In genomic region chr4:141313481-141313880, GRCm38 (mm10) we compare ENCODE assay signal across 13 mouse cellular contexts. TPM values are rescaled to one million over a fixed set of nuclear protein-coding genes. Genes with fewer than 3 reads are reported as not detected.
DNase-seq lines count a peak whose midpoint lies in the region; ATAC-seq and TF ChIP-seq lines count a peak whose summit lies in the region.
"Had no signal": no experiment of that assay in that cellular context is flagged by ENCODE, and none has a peak within 500 bp of the region (broad histone marks: within the 10 kb centered on the region; RNA-seq: fewer than 3 reads in every experiment).

No protein-coding gene starts in this region.

- no peaks in the 10 kb centered on the region for H3K9me3 ChIP-seq in heart, embryonic 12.5 days (replicated peaks)
- no peaks in the 10 kb centered on the region for H3K9me3 ChIP-seq in liver, postnatal 0 days (ENCODE audit: low read length)
- no peaks in the 10 kb centered on the region for H3K9me3 ChIP-seq in E14TG2a.4 (ENCODE audit: low read length)
- H3K9me3 ChIP-seq in embryonic facial prominence, embryonic 10.5 days = no peaks in the 10 kb centered on the region
- H3K9me3 ChIP-seq: hindbrain, embryonic 12.5 days had no signal

- 52% methylated on average over 8 of the region's 8 CpGs for WGBS in heart, embryonic 12.5 days
- 54% methylated on average over 8 of the region's 8 CpGs for WGBS in liver, adult 2 months
- 50% methylated on average over 8 of the region's 8 CpGs for WGBS in liver, postnatal 0 days (ENCODE audit: insufficient replicate concordance)
- WGBS in embryonic facial prominence, embryonic 10.5 days = 67% methylated on average over 8 of the region's 8 CpGs

- no peak for TF ChIP-seq CTCF in liver, adult 2 months (IDR thresholded peaks at IDR 0.05; ENCODE audit: low read depth, low read length)
- TF ChIP-seq CTCF in liver, postnatal 0 days (IDR thresholded peaks at IDR 0.05; ENCODE audit: low read depth) = no peak
- TF ChIP-seq CTCF in E14TG2a.4 (conservative IDR thresholded peaks at IDR 0.05; ENCODE audit: low read length) = no peak

- peaks cover 31% of the 10 kb centered on the region; the same call in 1 of the 2 replicates for H3K79me2 ChIP-seq in liver, adult 2 months (ENCODE audit: control insufficient read depth, insufficient read depth, low read length)

- TF ChIP-seq POLR2A in liver, adult 2 months (IDR thresholded peaks at IDR 0.05; ENCODE audit: extremely low read depth, insufficient read depth, low read length) = no peak

- no peak for DNase-seq in heart, adult 18-20 months
- no peak for DNase-seq in liver, adult 2 months (ENCODE audit: extremely low read depth, low read depth, low spot score)
- no peak for DNase-seq in liver, postnatal 0 days
- no peak for DNase-seq in embryonic facial prominence, embryonic 10.5 days (ENCODE audit: low spot score)
- no peak for DNase-seq in frontal cortex, postnatal 36 days (ENCODE audit: low spot score in 2 of 2)
- DNase-seq: cerebellum, adult 2 months; embryo, embryonic 11 days; gastrocnemius, adult 2 months; right cerebral cortex, adult 18-20 months; thymus, postnatal 14 days had no signal

- no peaks in the 10 kb centered on the region for H3K27me3 ChIP-seq in heart, embryonic 12.5 days (replicated peaks)
- H3K27me3 ChIP-seq in liver, adult 2 months (ENCODE audit: control insufficient read depth, insufficient read depth, low read length) = no peaks in the 10 kb centered on the region
- no peaks in the 10 kb centered on the region for H3K27me3 ChIP-seq in liver, postnatal 0 days (ENCODE audit: insufficient read depth, low read length)
- no peaks in the 10 kb centered on the region for H3K27me3 ChIP-seq in E14TG2a.4 (ENCODE audit: insufficient read depth, low read length)
- H3K27me3 ChIP-seq in embryonic facial prominence, embryonic 10.5 days (replicated peaks; ENCODE audit: low read depth, poor library complexity, severe bottlenecking) = peaks cover 5% of the 10 kb centered on the region; the same call in 1 of the 2 replicates
- H3K27me3 ChIP-seq: hindbrain, embryonic 12.5 days had no signal

- no peak overlapping the region for H3K9ac ChIP-seq in heart, embryonic 12.5 days
- 0 out of 2 replicates have a peak overlapping the region, but pooled peaks have one; percentile 2 for H3K9ac ChIP-seq in liver, adult 2 months (ENCODE audit: low read depth, low read length)
- H3K9ac ChIP-seq in liver, postnatal 0 days (replicated peaks) = no peak overlapping the region
- H3K9ac ChIP-seq: hindbrain, embryonic 12.5 days had no signal

- ATAC-seq in heart, embryonic 12.5 days (ENCODE audit: insufficient number of reproducible peaks, low FRiP score) = no peak
- no peak for ATAC-seq in liver, postnatal 0 days

- H3K36me3 ChIP-seq in heart, embryonic 12.5 days = peaks cover 30% of the 10 kb centered on the region
- peaks cover 16% of the 10 kb centered on the region for H3K36me3 ChIP-seq in liver, adult 2 months (ENCODE audit: control insufficient read depth, insufficient read depth, low read length)
- H3K36me3 ChIP-seq in liver, postnatal 0 days (replicated peaks; ENCODE audit: insufficient read depth, low read length) = peaks cover 17% of the 10 kb centered on the region; the same call in 1 of the 2 replicates
- peaks cover 99% of the 10 kb centered on the region for H3K36me3 ChIP-seq in E14TG2a.4 (ENCODE audit: insufficient read depth, low read length)
- H3K36me3 ChIP-seq in embryonic facial prominence, embryonic 10.5 days (replicated peaks) = peaks cover 25% of the 10 kb centered on the region
- H3K36me3 ChIP-seq: hindbrain, embryonic 12.5 days had no signal

- no peak overlapping the region for H3K4me2 ChIP-seq in heart, embryonic 12.5 days
- no peak overlapping the region for H3K4me2 ChIP-seq in liver, postnatal 0 days (ENCODE audit: low read depth, low read length)
- H3K4me2 ChIP-seq: hindbrain, embryonic 12.5 days had no signal

- no peak for TF ChIP-seq EP300 in liver, postnatal 0 days (IDR thresholded peaks at IDR 0.05; ENCODE audit: low read depth)

- no peak overlapping the region for H3K4me3 ChIP-seq in heart, embryonic 12.5 days
- no peak overlapping the region for H3K4me3 ChIP-seq in liver, adult 2 months (ENCODE audit: insufficient read depth, low read depth, low read length)
- no peak overlapping the region for H3K4me3 ChIP-seq in liver, postnatal 0 days (ENCODE audit: low read depth, low read length)
- peak overlapping the region; percentile 66 for H3K4me3 ChIP-seq in E14TG2a.4 (replicated peaks; ENCODE audit: low read length)
- no peak overlapping the region for H3K4me3 ChIP-seq in embryonic facial prominence, embryonic 10.5 days
- H3K4me3 ChIP-seq: gastrocnemius, adult 2 months; hindbrain, embryonic 12.5 days had no signal

- peak overlapping the region; percentile 56 for H3K27ac ChIP-seq in heart, embryonic 12.5 days (ENCODE audit: poor library complexity, severe bottlenecking)
- H3K27ac ChIP-seq in liver, adult 2 months (replicated peaks; ENCODE audit: insufficient read depth, low read depth, low read length) = peak overlapping the region; percentile 11; the same call in 1 of the 2 replicates
- no peak overlapping the region for H3K27ac ChIP-seq in liver, postnatal 0 days (ENCODE audit: low read depth)
- peak overlapping the region; percentile 31; the same call in 1 of the 2 replicates for H3K27ac ChIP-seq in embryonic facial prominence, embryonic 10.5 days (replicated peaks)
- H3K27ac ChIP-seq: gastrocnemius, adult 2 months; hindbrain, embryonic 12.5 days had no signal

- H3K4me1 ChIP-seq in heart, embryonic 12.5 days (replicated peaks) = peaks cover 83% of the 10 kb centered on the region
- peaks cover 66% of the 10 kb centered on the region for H3K4me1 ChIP-seq in liver, adult 2 months (ENCODE audit: control insufficient read depth, insufficient read depth, low read length)
- H3K4me1 ChIP-seq in liver, postnatal 0 days (ENCODE audit: insufficient read depth) = peaks cover 36% of the 10 kb centered on the region
- peaks cover 97% of the 10 kb centered on the region for H3K4me1 ChIP-seq in E14TG2a.4 (replicated peaks; ENCODE audit: low read depth, low read length)
- peaks cover 69% of the 10 kb centered on the region for H3K4me1 ChIP-seq in embryonic facial prominence, embryonic 10.5 days

RNA-seq across cellular contexts. Expression of gene Epha2, which starts 12.4 kb away (rescaled TPM):
- polyA plus RNA-seq in heart, embryonic 12.5 days (2016; fragmentation: Nextera tagmentation; extraction: Ambion mirVana) = 5.3 and 6.1 TPM in 2 replicates
- total RNA-seq in heart, adult 18-20 months (2021) = 1 to 10 TPM; 6.2 to 6.6 TPM
- total RNA-seq in liver, adult 2 months (2014; rRNA removed) = 7.7 and 9.3 TPM in 2 replicates
- polyA plus RNA-seq in liver, adult 2 months (2012; rRNA removed) = 11.6 and 12.0 TPM in 2 replicates
- polyA plus RNA-seq in liver, postnatal 0 days (2015; fragmentation: Nextera tagmentation; extraction: Ambion mirVana) = 1.5 and 2.4 TPM in 2 replicates
- 2.4 and 3.0 TPM in 2 replicates for polyA plus RNA-seq in embryonic facial prominence, embryonic 10.5 days (2016; fragmentation: Nextera tagmentation; extraction: Ambion mirVana)

RNA-seq across cellular contexts. Expression of gene Fam131c, which starts 54.5 kb away (rescaled TPM):
- 0.93 and 1.1 TPM in 2 replicates for polyA plus RNA-seq in heart, embryonic 12.5 days (2016; fragmentation: Nextera tagmentation; extraction: Ambion mirVana)
- 1 to 10 TPM; 3.1 to 3.7 TPM for total RNA-seq in heart, adult 18-20 months (2021)
- total RNA-seq in liver, adult 2 months (2014; rRNA removed) = 0.40 and 0.46 TPM in 2 replicates
- polyA plus RNA-seq in liver, adult 2 months (2012; rRNA removed) = 4.5 and 10.3 TPM in 2 replicates
- polyA plus RNA-seq in liver, postnatal 0 days (2015; fragmentation: Nextera tagmentation; extraction: Ambion mirVana) = 0.53 and 0.96 TPM in 2 replicates
- 0.28 and 0.44 TPM in 2 replicates for polyA plus RNA-seq in embryonic facial prominence, embryonic 10.5 days (2016; fragmentation: Nextera tagmentation; extraction: Ambion mirVana)
